Mouse (Mus musculus) C2C12 (cell line): ENCODE results near the gene Itfg2.

Experiments used
- CEBPB ChIP-seq: IDR thresholded peaks from one replicate; pipeline ENCODE4 v1.6.1; 2011; ENCODE audit warnings: low read depth, mild to moderate bottlenecking, control low read depth, moderate library complexity
- CTCF ChIP-seq: IDR thresholded peaks from one replicate; pipeline ENCODE4 v1.5.1; 2011; ENCODE audit not compliant: control insufficient read depth, insufficient read depth, insufficient read length
- MAX ChIP-seq: IDR thresholded peaks from one replicate; pipeline ENCODE4 v1.6.1; 2011; ENCODE audit warnings: mild to moderate bottlenecking, control low read depth
- MYOD1 ChIP-seq: IDR thresholded peaks from one replicate; pipeline ENCODE4 v1.6.1; 2011; ENCODE audit warnings: low read depth; ENCODE audit not compliant: control insufficient read depth, insufficient read length

- TF ChIP-seq CTCF (no peak), MYOD1 (no peak), CEBPB (no peak), MAX (no peak)
These were observed 45.1 kb downstream of the Itfg2 start for GRCm38 (mm10) chr6:128379636-128380035.
